Comparison of ENCODE assay signal across 9 mouse cellular contexts in the genomic region with DNA sequence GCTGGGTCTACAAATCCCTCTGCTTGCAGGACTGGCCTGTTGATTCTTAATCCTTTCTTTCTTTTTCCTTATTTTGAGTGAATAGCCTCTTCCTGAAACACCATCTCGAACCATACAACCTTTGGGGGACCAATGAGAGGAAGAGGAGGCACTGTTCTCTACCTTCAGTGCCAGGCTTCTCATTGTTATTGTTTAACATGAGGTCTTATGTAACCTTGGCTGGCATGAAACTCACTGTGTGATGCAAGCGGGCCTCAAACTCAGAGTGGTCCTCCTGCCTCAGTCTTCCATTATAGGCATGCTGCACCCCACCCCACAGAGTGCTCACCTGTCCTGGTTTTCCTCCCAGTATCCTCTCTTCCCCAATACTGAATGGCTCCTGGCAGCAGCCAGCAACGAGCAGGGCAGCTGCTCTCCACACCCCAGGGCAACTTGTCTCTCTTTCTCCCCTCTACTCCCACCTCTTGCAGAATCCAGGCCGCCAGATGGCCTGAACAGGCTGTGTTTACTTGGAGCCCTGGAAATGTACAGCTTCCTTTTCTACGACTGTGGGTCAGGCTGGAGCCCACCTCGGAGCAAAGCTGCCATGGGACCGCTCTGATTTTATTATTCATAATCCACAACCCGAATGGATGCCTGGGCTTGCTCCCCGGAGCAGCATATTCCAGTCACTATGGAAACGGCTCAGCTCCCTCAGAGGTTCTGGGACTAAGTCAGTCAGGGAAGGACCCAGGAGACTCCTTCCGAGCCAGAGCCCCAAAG. TPM values are rescaled to one million over a fixed set of nuclear protein-coding genes. Genes with fewer than 3 reads are reported as not detected.
DNase-seq lines count a peak whose midpoint lies in the region; ATAC-seq and TF ChIP-seq lines count a peak whose summit lies in the region.
"Had no signal": no experiment of that assay in that cellular context is flagged by ENCODE, and none has a peak within 500 bp of the region (broad histone marks: within the 10 kb centered on the region; RNA-seq: fewer than 3 reads in every experiment).

No protein-coding gene starts in this region.

- H3K27me3 ChIP-seq in stomach, embryonic 15.5 days (replicated peaks) = no peaks in the 10 kb centered on the region
- no peaks in the 10 kb centered on the region for H3K27me3 ChIP-seq in stomach, postnatal 0 days (ENCODE audit: control insufficient read depth, insufficient read depth, low read length)
- H3K27me3 ChIP-seq in forebrain, embryonic 12.5 days = no peaks in the 10 kb centered on the region

- TF ChIP-seq EP300 in stomach, postnatal 0 days (optimal IDR thresholded peaks at IDR 0.05) = no peak

- H3K36me3 ChIP-seq in stomach, embryonic 15.5 days = no peaks in the 10 kb centered on the region
- H3K36me3 ChIP-seq in stomach, postnatal 0 days (ENCODE audit: control insufficient read depth, insufficient read depth, low read length) = no peaks in the 10 kb centered on the region
- H3K36me3 ChIP-seq in forebrain, embryonic 12.5 days (replicated peaks) = peaks cover 13% of the 10 kb centered on the region

- no peaks in the 10 kb centered on the region for H3K9me3 ChIP-seq in stomach, embryonic 15.5 days
- H3K9me3 ChIP-seq in stomach, postnatal 0 days (ENCODE audit: control insufficient read depth, low read length) = no peaks in the 10 kb centered on the region
- H3K9me3 ChIP-seq in forebrain, embryonic 12.5 days = no peaks in the 10 kb centered on the region

- H3K4me3 ChIP-seq in stomach, embryonic 15.5 days (replicated peaks) = no peak overlapping the region
- H3K4me3 ChIP-seq in stomach, postnatal 0 days (ENCODE audit: low read depth, low read length) = no peak overlapping the region
- no peak overlapping the region for H3K4me3 ChIP-seq in forebrain, embryonic 12.5 days (replicated peaks)

- no peak for TF ChIP-seq CTCF in stomach, postnatal 0 days (IDR thresholded peaks at IDR 0.05; ENCODE audit: low read depth)

- no peak for DNase-seq in stomach, postnatal 0 days (ENCODE audit: low spot score)
- DNase-seq in left cerebral cortex, postnatal 25 days (ENCODE audit: low spot score in 2 of 2) = peak; percentile 46 to 76
- no peak for DNase-seq in gastrocnemius, postnatal 25 days
- no peak for DNase-seq in thymus, postnatal 25 days
- DNase-seq in natural killer cell, adult 2 months (ENCODE audit: low spot score in 2 of 2) = no peak
- DNase-seq in adrenal gland, postnatal 25 days = no peak

- 42% methylated on average over 11 of the region's 11 CpGs for WGBS in stomach, embryonic 15.5 days
- 40% methylated on average over 11 of the region's 11 CpGs for WGBS in stomach, postnatal 0 days
- WGBS in forebrain, embryonic 12.5 days = 51% methylated on average over 11 of the region's 11 CpGs

- H3K9ac ChIP-seq in stomach, embryonic 15.5 days = no peak overlapping the region
- no peak overlapping the region for H3K9ac ChIP-seq in stomach, postnatal 0 days (ENCODE audit: low read length)
- H3K9ac ChIP-seq in forebrain, embryonic 12.5 days = peak overlapping the region; percentile 31; the same call in 1 of the 2 replicates
- H3K9ac ChIP-seq: liver, embryonic 14.5 days had no signal

- no peak for ATAC-seq in stomach, embryonic 15.5 days (ENCODE audit: insufficient read depth, low FRiP score, low read depth)
- no peak for ATAC-seq in stomach, postnatal 0 days (ENCODE audit: low FRiP score, low TSS enrichment)
- ATAC-seq in forebrain, embryonic 12.5 days (ENCODE audit: low FRiP score) = 0 out of 2 replicates have a peak, but pooled peaks have one; percentile 7

- H3K4me1 ChIP-seq in stomach, embryonic 15.5 days = peaks cover 11% of the 10 kb centered on the region; the same call in 1 of the 2 replicates
- H3K4me1 ChIP-seq in stomach, postnatal 0 days (replicated peaks; ENCODE audit: control insufficient read depth, insufficient read depth) = 0 out of 2 replicates have a peak, but pooled peaks cover 3% of the 10 kb centered on the region
- H3K4me1 ChIP-seq in forebrain, embryonic 12.5 days = peaks cover 41% of the 10 kb centered on the region

- H3K4me2 ChIP-seq in stomach, embryonic 15.5 days = no peak overlapping the region
- H3K4me2 ChIP-seq in stomach, postnatal 0 days (replicated peaks; ENCODE audit: low read depth) = no peak overlapping the region
- H3K4me2 ChIP-seq in forebrain, embryonic 12.5 days = no peak overlapping the region

- intact Hi-C loops in left cerebral cortex, postnatal 25 days (cut with DNase I) = no loop called here

- H3K27ac ChIP-seq in stomach, embryonic 15.5 days = 0 out of 2 replicates have a peak overlapping the region, but pooled peaks have one; percentile 21
- no peak overlapping the region for H3K27ac ChIP-seq in stomach, postnatal 0 days (replicated peaks)
- H3K27ac ChIP-seq in forebrain, embryonic 12.5 days = peak overlapping the region; percentile 59
- H3K27ac ChIP-seq: liver, embryonic 14.5 days had no signal

RNA-seq across cellular contexts. Expression of a gene that starts 2.7 kb away (rescaled TPM):
- 184 and 196 TPM in 2 replicates for polyA plus RNA-seq in stomach, embryonic 15.5 days (2015; fragmentation: Nextera tagmentation; extraction: Ambion mirVana)
- polyA plus RNA-seq in stomach, postnatal 0 days (2015; fragmentation: Nextera tagmentation; extraction: Ambion mirVana) = 138 and 144 TPM in 2 replicates
- polyA plus RNA-seq in forebrain, embryonic 12.5 days (2016; fragmentation: Nextera tagmentation; extraction: Ambion mirVana) = 222 and 232 TPM in 2 replicates
- total RNA-seq in left cerebral cortex, postnatal 25 days (2021) = 100 to 1,000 TPM; 107 to 109 TPM
- 10 to 100 TPM; 86.6 to 96.1 TPM for total RNA-seq in gastrocnemius, postnatal 25 days (2021)
- total RNA-seq in adrenal gland, postnatal 25 days (2021) = 140 and 153 TPM in 2 replicates

RNA-seq across cellular contexts. Expression of a gene that starts 19.0 kb away (rescaled TPM):
- 824 and 904 TPM in 2 replicates for polyA plus RNA-seq in stomach, embryonic 15.5 days (2015; fragmentation: Nextera tagmentation; extraction: Ambion mirVana)
- 883 and 916 TPM in 2 replicates for polyA plus RNA-seq in stomach, postnatal 0 days (2015; fragmentation: Nextera tagmentation; extraction: Ambion mirVana)
- 843 and 857 TPM in 2 replicates for polyA plus RNA-seq in forebrain, embryonic 12.5 days (2016; fragmentation: Nextera tagmentation; extraction: Ambion mirVana)
- total RNA-seq in left cerebral cortex, postnatal 25 days (2021) = 100 to 1,000 TPM; 447 to 455 TPM
- total RNA-seq in gastrocnemius, postnatal 25 days (2021) = 100 to 1,000 TPM; 909 to 922 TPM
- 518 and 521 TPM in 2 replicates for total RNA-seq in adrenal gland, postnatal 25 days (2021)

RNA-seq across cellular contexts. Expression of a gene that starts 19.1 kb away (rescaled TPM):
- 10.0 and 10.5 TPM in 2 replicates for polyA plus RNA-seq in stomach, embryonic 15.5 days (2015; fragmentation: Nextera tagmentation; extraction: Ambion mirVana)
- 3.9 and 4.1 TPM in 2 replicates for polyA plus RNA-seq in stomach, postnatal 0 days (2015; fragmentation: Nextera tagmentation; extraction: Ambion mirVana)
- 28.3 and 29.6 TPM in 2 replicates for polyA plus RNA-seq in forebrain, embryonic 12.5 days (2016; fragmentation: Nextera tagmentation; extraction: Ambion mirVana)
- total RNA-seq in left cerebral cortex, postnatal 25 days (2021) = 10 to 100 TPM; 19.8 to 20.9 TPM
- total RNA-seq in gastrocnemius, postnatal 25 days (2021) = 1 to 10 TPM; 3.1 to 4.0 TPM
- total RNA-seq in adrenal gland, postnatal 25 days (2021) = 59.1 and 82.5 TPM in 2 replicates

RNA-seq across cellular contexts. Expression of a gene that starts 19.1 kb away (rescaled TPM):
- polyA plus RNA-seq in stomach, embryonic 15.5 days (2015; fragmentation: Nextera tagmentation; extraction: Ambion mirVana) = 14.6 and 15.6 TPM in 2 replicates
- polyA plus RNA-seq in stomach, postnatal 0 days (2015; fragmentation: Nextera tagmentation; extraction: Ambion mirVana) = 11.6 and 13.0 TPM in 2 replicates
- polyA plus RNA-seq in forebrain, embryonic 12.5 days (2016; fragmentation: Nextera tagmentation; extraction: Ambion mirVana) = 23.9 and 29.8 TPM in 2 replicates
- total RNA-seq in left cerebral cortex, postnatal 25 days (2021) = 10 to 100 TPM; 70.9 to 72.5 TPM
- 10 to 100 TPM; 13.4 to 14.4 TPM for total RNA-seq in gastrocnemius, postnatal 25 days (2021)
- total RNA-seq in adrenal gland, postnatal 25 days (2021) = 59.9 and 72.4 TPM in 2 replicates

RNA-seq across cellular contexts. Expression of a gene that starts 33.3 kb away (rescaled TPM):
- 32.9 and 41.0 TPM in 2 replicates for polyA plus RNA-seq in stomach, embryonic 15.5 days (2015; fragmentation: Nextera tagmentation; extraction: Ambion mirVana)
- polyA plus RNA-seq in stomach, postnatal 0 days (2015; fragmentation: Nextera tagmentation; extraction: Ambion mirVana) = 37.5 and 42.7 TPM in 2 replicates
- polyA plus RNA-seq in forebrain, embryonic 12.5 days (2016; fragmentation: Nextera tagmentation; extraction: Ambion mirVana) = 33.7 and 36.4 TPM in 2 replicates
- 100 to 1,000 TPM; 108 to 111 TPM for total RNA-seq in left cerebral cortex, postnatal 25 days (2021)
- total RNA-seq in gastrocnemius, postnatal 25 days (2021) = 1 to 10 TPM; 1.4 to 2.8 TPM
- 13.2 and 14.8 TPM in 2 replicates for total RNA-seq in adrenal gland, postnatal 25 days (2021)

Comparison
In these comparisons a context has a peak if more than half of its experiments do, and no peak if none do; other contexts are left out.
1. DNase-seq: peak in left cerebral cortex, postnatal 25 days (2 of 2); none in stomach, postnatal 0 days (single experiment), gastrocnemius, postnatal 25 days (single experiment), thymus, postnatal 25 days (single experiment), natural killer cell, adult 2 months (0 of 2) and adrenal gland, postnatal 25 days (single experiment).
2. RNA of a gene that starts 19.1 kb away (total RNA-seq): 59.1 to 82.5 TPM in adrenal gland, postnatal 25 days and 19.8 to 20.9 TPM in left cerebral cortex, postnatal 25 days; 3.1 to 4.0 TPM in gastrocnemius, postnatal 25 days; every median in the first group is over 4 times any median in the second.